In genomic region chr1:159911006-159911405, GRCm38 (mm10) we compare ENCODE assay signal across 8 mouse cellular contexts.
DNase-seq lines count a peak whose midpoint lies in the region; ATAC-seq and TF ChIP-seq lines count a peak whose summit lies in the region.

No protein-coding gene starts in this region.

- TF ChIP-seq POLR2A in limb, embryonic 14.5 days (IDR thresholded peaks at IDR 0.05; ENCODE audit: borderline replicate concordance, extremely low read depth, insufficient read depth, insufficient read length) = no peak

- no peaks in the 10 kb centered on the region for H3K4me1 ChIP-seq in limb, embryonic 14.5 days (ENCODE audit: control insufficient read depth, insufficient read depth, low read length)

- H3K4me3 ChIP-seq in limb, embryonic 14.5 days (replicated peaks; ENCODE audit: low read length) = no peak overlapping the region

- H3K9ac ChIP-seq in limb, embryonic 14.5 days (ENCODE audit: low read depth, low read length, severe bottlenecking) = no peak overlapping the region

- no peaks in the 10 kb centered on the region for H3K36me3 ChIP-seq in limb, embryonic 14.5 days (ENCODE audit: control insufficient read depth, insufficient read depth, low read length)

- H3K9me3 ChIP-seq in limb, embryonic 14.5 days (ENCODE audit: control insufficient read depth, low read length) = no peaks in the 10 kb centered on the region

- WGBS in limb, embryonic 14.5 days = 34% methylated on average over 5 of the region's 5 CpGs

- H3K27me3 ChIP-seq in limb, embryonic 14.5 days (ENCODE audit: control insufficient read depth, insufficient read depth, low read length) = no peaks in the 10 kb centered on the region

- DNase-seq in cerebellum, adult 9-10 months = peak; percentile 24
- DNase-seq in cerebellum, adult 11 months = no peak
- DNase-seq in urinary bladder, postnatal 25 days (ENCODE audit: low spot score) = peak; percentile 57
- DNase-seq in urinary bladder, postnatal 4 days (ENCODE audit: low spot score in 2 of 2) = no peak
- peak; percentile 25 for DNase-seq in forelimb bud, embryonic 11.5 days (ENCODE audit: low read depth, low spot score)
- peak; percentile 22 for DNase-seq in limb, embryonic 14.5 days (ENCODE audit: low spot score)
- peak; percentile 2 for DNase-seq in retina, adult 2 months (ENCODE audit: low read depth, low spot score)
- no peak for DNase-seq in layer of hippocampus, adult 8-10 months (ENCODE audit: low spot score in 2 of 2)

- H3K4me2 ChIP-seq in limb, embryonic 14.5 days (replicated peaks; ENCODE audit: low read depth, low read length, severe bottlenecking) = no peak overlapping the region

- no peak overlapping the region for H3K27ac ChIP-seq in limb, embryonic 14.5 days (replicated peaks; ENCODE audit: low read depth, low read length)

- no peak for ATAC-seq in limb, embryonic 14.5 days (ENCODE audit: low FRiP score, low read depth)

Comparison
In these comparisons a context has a peak if more than half of its experiments do, and no peak if none do; other contexts are left out.
1. DNase-seq: peak in cerebellum, adult 9-10 months (single experiment), urinary bladder, postnatal 25 days (single experiment), forelimb bud, embryonic 11.5 days (single experiment), limb, embryonic 14.5 days (single experiment) and retina, adult 2 months (single experiment); none in cerebellum, adult 11 months (single experiment), urinary bladder, postnatal 4 days (0 of 2) and layer of hippocampus, adult 8-10 months (0 of 2).